Mouse (Mus musculus): ENCODE measurements around the gene Ccdc191. TPM values are rescaled to one million over a fixed set of nuclear protein-coding genes. Genes with fewer than 3 reads are reported as not detected.

Ccdc191 gene
- 7.6 TPM for polyA plus RNA-seq (2017; shearing (Covaris generic))

GRCm38 (mm10) chr16:43889208-43890004 lies at the start of gene Ccdc191:
Gene Ccdc191, plus strand, starts transcription at chr16:43889800.

GRCm38 (mm10) chr16:43926341-43926859 lies 36.8 kb downstream of the Ccdc191 start, which contains the start of gene Qtrt2:
Gene Qtrt2, minus strand, starts transcription at chr16:43926809.

DNA sequence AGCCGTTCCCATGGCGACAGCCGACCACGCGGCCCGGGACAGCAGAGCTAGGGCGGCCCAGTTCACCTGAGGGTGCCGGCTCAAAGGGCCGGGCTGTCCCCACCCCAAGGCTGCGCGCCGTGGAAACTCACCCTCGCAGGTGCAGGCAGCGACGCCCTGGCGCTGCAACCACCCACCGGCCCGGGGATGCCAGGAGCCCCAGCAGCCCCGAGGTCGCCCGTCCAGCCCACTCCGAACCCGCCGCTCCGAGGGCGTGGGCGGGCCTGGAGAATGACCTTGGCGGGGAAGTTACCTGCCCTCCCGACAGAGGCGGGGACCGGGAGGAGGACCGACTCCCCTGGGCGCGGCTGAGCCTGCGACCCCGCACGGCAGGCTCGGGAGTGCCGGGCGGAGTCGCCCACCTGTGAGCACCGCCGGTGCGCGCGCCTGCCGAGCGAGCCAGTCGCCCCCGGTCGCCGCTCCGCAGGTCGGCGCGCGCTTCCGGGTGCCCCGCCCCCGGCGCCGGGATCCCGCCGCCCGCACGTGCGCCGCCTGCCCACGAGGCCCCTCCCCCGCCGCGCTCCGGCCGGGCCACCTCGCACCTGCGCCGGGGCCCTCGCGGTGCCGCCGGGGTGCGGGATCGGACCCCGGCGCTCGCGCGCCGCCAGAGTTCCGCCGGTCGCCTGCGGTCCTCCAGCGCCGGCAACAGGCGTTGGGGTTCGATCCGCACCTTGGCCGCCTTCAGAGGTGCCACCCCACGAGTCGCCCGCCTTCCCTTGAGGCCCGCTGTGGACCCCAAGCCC lies 89.9 kb downstream of the Ccdc191 start, which contains the start of gene Zdhhc23:
Gene Zdhhc23 (minus strand): TSS at position 464 of the 782 bp plus-strand sequence.

Other genes starting within 250 kb of the Ccdc191 start
- 5.9 TPM for gene Tigit, start 225.7 kb upstream of the Ccdc191 start, polyA plus RNA-seq (2017; shearing (Covaris generic))
- not detected for gene Drd3, start 135.8 kb upstream of the Ccdc191 start, polyA plus RNA-seq (2017; shearing (Covaris generic))
- gene Qtrt2, start 37.0 kb downstream of the Ccdc191 start, polyA plus RNA-seq (2017; shearing (Covaris generic)), result 21.5 TPM
- gene Zdhhc23, start 90.0 kb downstream of the Ccdc191 start, polyA plus RNA-seq (2017; shearing (Covaris generic)), result 9.8 TPM
- gene Gramd1c, start 173.5 kb downstream of the Ccdc191 start, polyA plus RNA-seq (2017; shearing (Covaris generic)), result 2.6 TPM
- 22.9 TPM for gene Atp6v1a, start 249.9 kb downstream of the Ccdc191 start, polyA plus RNA-seq (2017; shearing (Covaris generic))